Mouse (Mus musculus) yolk sac, embryonic 10.5 days (tissue): ENCODE data around the gene Gm973.
"Not testable (repeated sequence)": the region's sequence is repeated elsewhere in the genome, so short reads cannot be mapped to it uniquely, and the experiment has no call there.

Experiments used
- DNase-seq: peaks from one replicate; pipeline ENCODE4 v3.0.0-alpha.2; 2017; ENCODE audit warnings: low spot score

Gm973 gene

DNA sequence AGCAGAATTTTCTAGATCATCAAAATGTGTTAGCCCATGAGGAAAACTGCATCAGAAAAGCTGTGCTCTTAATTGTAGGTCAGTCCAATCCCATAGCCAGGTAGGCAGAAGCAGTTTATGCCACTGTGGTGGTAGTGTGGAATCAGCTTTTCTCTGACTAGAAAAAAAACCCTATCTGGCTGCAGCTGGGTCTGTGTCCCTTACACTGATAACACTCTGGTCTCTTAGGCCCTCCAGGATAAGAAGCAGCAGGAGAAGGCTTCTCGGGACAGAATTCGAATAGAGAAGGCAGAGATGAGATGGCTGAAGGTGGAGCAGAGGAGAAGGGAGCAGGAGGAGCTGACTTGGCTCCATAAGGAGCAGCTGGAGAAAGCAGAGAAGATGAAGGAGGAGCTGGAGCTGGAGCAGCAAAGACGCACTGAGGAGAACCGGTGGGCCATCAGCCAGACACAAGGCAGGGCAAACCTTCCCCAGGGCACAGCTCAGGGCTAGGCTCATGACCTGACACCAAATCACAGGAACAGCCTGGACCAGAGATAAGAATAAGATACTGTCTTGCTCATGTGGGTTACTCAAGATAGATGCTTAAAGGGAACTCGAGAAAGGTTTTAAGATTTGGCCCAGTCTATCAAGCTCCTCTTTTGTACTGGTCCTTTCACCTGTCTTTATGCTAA, 116.1 kb downstream of the Gm973 start:
- no peak for DNase-seq

DNA sequence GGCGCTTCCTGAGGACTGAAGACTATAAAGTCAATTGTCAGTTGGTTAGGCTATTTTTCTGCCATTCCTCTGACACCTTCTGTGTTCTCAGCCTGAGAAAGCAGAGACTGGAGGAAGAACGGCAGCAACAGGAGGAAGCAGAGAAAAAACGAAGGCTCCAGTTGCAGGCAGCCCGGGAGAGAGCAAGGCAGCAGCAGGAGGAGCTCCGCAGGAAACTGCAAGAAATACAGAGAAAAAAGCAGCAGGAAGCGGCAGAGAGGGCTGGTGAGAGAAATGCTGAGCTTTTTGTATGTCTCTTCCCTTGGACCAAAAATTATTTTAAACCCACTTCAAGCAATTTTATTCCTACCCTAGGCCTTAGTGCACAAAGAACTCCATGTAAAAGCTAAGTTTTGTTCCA, 117.0 kb downstream of the Gm973 start:
- DNase-seq = no peak

DNA sequence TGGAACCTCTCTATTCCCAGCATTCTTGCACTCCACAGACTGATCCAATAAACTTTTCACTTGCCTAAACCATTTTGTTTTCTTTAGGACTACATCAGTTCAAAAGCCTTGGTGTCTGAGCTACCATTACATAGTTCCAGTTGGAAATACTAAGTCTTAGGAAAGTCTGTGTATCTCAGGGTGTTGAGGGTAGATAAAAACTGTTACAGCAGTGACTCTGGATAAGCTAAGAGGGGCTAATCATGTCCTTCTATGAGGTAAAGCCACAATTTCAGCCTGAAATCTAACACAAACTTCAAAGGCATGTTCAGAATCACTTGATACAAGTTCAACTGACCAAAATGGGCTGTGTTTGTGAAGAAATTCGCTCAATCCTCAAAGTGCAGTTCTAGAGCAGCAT, 120.3 kb downstream of the Gm973 start:
- no peak for DNase-seq

DNA sequence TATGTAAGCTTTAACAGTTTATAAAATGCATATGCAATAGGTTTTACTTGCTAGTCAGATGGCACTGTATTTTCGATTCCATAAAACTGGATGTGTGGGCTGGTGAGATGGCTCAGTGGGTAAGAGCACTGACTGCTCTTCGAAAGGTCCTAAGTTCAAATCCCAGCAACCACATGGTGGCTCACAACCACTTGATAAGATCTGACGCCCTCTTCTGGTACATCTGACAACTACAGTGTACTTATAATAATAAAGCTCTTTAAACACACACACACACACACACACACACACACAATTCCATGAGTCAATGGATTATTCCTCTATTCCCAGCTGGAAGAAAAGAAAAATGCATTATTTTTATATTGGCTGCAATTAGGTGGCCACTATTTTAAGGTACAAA, 122.3 kb downstream of the Gm973 start:
- no peak for DNase-seq

DNA sequence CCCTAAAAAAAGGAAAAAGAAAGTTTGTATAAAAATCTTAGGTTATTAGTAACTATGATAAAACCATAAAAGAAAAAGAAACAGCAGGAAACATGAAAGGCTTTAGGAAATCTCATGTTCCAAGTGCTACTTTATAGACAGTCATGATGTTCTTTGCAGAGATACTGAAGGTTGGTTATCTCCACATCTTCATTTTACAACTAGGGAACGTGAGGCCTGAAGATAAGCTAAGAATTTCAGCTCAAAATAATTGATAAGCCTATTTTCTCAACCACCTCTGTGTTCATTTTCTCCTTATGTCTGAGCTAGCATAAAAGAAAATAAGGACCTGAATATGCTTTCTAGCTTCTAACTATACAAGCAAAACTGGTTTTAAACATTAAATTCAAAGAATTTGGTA, 126.4 kb downstream of the Gm973 start:
- DNase-seq = no peak

DNA sequence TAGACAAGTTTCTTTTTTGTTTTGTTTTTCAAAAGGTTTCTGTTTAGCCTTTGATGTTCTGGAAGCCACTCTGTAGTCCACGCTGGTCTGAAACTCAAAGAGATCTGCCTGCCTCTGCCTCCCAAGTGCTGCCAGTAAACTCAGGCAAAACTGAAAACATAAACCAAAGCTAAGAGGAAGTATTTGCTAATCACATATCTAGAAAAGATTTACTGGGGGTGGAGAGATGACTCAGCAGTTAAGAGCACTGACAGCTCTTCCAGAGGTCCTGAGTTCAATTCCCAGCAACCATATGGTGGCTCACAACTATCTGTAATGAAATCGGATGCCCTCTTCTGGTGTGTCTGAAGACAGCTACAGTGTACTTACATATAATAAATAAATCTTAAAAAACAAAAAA, 130.4 kb downstream of the Gm973 start:
- DNase-seq = not testable (repeated sequence)

DNA sequence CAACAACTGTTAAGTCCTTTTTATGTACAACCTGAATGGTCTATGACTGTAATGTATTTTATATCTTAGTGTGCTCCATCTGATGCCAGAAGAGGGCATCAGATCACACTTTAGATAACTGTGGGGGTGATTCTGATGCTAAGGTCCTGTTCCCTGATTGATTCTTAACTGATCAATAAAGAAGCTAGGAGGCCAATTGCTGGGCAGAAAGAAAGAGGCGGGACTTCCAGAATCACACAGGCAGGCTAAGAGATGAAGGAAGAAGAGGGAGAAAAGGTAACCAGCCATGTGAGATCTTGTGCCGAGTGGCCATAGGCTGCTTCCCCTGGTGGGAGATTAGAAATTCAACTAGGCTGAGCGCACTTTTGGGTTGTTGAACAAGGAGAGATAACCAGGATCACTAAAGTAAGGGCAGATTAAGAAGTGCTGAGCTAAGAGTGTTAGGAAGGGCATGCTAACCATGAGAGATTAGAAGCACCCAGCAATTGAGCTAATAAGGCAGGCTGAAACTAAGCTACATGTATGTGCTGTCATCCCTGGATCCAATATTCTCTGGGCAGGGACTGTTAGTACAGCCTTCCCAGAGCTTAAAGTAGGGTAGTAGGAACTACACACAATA, 135.2 kb downstream of the Gm973 start:
- no peak for DNase-seq

DNA sequence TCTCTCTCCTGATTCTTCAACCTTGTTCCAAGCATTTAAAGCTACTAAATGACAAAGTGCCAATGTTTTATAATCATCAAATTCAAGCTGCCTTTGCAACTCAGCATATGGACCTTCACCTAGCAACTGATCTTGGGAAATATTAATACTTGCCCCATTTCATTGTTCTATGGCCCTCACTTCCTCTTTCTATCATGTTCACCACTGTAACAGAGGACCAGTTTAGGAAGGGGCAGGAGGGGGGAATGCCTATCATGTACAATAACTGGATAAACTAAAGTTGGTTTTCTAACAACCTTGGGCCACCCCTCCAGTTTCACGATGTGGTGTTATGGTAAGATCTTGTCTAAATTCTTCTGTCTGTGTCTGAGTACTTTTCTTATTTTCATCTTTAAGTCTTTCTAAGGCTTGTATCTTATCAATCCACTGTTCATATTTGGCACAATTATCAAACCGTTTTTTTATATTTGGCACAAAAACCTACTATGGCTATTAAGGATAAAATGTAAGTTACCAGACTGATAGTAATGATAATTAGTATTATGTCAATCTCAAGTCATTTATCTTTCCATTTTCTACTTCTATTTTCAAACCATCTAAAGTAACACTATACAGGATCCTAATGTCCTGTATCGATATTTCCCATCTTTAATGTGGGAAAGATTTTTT, 137.3 kb downstream of the Gm973 start:
- no peak for DNase-seq

DNA sequence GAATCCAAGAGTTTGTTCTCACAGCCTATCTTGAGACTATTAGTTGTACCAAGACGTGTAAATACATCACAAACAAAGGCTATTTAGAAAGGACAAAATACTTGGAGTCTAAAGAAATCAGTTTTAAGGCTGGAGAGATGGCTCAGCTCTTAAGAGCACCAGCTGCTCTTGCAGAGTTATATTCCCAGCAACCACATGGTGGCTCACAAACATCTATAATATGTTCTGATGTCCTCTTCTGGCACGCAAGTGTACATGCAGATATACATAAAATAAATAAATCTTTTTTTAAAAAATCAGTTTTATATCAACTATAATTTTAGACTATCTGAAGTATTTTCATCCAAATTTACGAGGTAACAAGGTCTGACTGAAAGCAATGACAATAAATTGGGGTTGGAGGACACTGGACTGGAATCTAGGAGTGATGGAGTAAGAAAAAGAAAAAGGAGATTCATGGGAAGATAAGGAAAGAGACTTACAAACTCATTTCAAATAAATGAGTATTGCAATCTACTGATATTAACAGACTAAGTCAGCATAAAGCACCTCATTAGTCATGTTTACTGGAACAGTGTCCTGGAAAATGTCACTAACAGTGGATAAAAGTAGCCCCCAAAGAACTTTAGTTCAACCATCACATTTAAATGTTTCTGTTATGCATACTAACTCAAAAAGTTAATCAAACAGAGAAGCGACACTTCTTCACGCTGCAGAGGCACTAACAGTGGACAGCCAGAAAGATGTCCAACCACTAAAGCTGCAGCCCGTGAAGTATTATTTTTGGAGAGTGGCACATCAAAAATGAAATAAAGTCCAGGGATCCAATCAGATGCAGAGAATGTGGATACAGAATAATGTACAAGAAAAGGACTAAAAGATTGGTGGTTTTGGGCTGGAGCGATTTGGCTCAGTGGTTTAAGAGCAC, 140.4 kb downstream of the Gm973 start:
- no peak for DNase-seq

DNA sequence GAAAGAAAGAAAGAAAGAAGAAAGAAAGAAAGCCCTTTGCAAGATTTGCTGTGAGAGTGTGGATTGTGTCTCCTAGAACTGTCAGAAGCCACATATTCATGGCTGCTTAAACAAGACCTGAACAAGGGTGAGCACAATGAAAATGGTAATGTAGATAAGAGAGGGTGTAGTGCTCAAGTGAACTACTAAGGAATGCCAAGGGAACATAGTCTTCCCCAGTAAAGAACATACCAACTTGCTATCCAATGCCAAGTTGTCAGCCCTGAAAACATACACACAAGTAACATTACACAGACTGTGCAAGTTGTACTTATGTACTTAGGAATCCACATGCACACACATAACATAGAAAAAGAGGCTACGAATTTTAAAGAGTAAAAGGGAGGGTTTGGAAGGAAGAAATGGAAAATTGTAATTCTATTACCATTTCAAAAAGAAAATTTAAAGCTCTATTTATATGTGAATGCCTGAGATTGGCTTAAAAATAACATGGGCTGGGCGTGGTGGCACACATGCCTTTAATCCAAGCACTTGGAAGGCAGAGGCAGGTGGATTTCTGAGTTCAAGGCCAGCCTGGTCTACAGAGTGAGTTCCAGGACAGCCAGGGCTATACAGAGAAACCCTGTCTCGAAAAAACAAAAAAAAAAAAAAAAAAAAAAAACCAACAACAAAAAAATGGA, 147.5 kb downstream of the Gm973 start:
- DNase-seq = no peak

DNA sequence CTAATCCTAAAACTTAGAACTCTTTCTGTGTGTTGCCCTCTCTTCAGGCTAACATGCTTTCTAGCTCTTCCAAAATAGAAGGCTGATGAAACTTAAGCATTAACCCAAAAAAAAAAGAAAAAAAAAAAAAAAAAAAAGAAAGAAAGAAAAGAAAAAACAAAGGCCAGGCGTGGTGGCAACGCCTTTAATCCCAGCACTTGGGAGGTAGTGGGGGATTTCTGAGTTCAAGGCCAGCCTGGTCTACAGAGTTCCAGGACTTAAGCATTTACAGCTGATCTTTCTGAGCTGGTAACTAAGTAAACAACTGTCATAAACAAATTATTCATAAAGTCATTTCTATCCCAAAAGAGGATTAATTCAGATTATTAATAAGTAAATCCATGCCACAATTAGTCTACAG, 152.8 kb downstream of the Gm973 start:
- no peak for DNase-seq

DNA sequence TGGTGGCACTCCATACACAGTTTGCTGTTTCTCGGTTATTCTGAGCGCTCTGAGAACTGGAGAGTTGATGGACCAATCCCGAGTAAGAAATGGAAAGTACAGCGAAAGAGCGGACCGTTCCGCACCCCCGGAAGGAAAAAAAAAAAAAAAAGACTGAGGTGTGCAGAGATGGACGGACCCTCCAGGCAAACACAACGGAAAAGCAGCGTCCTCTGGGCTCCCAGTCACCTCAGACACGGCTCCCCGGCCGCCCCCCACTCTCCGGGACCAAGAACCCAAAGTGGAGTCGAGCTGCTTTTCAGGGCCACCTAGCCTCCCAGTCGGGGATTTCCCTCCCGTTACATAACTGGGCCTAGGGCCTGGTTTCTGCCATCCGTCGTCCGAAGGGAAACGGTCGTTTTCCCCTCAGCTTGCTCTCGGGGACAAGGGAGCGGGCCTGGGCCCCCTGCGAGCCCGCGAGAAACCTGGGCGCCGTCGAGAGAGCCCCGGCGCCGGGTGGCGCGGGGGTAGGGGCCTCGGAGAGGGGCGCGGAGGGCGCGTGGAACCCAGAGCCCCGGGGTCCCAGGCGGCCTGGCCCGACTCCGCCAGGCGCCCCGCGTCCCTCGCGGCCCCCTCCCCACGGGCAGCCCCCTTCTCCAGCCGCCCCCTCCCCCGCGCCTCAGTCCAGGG, 154.0 kb downstream of the Gm973 start:
- DNase-seq = peak; percentile 53

DNA sequence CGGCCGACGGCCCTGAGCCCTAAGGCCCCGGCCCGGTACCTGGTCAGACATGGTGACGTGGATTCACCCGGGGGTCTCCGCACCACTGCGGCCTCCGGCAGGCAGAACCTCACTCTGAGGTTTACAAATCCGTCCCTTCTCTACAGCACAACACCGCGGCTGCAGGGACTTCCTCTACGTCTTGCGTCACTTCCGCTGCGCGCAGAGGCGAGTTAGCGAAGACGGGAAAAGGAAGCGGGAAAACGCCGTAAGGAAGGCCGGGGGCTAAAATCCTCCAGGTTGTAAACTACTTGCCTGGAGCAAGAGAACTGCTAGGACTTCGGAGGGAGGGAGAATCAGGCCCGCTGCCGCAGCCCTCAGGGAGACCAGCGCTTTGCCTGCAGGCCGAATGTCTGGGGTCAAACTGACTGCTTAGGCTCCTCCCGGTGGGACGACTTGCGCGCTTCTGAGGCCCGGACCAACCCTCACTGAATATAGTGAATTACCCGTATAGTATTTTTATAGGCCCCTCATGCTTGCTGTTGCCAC, 154.6 kb downstream of the Gm973 start, which contains the start of gene Sumo1:
TSS of gene Sumo1 (minus strand) at position 194 of the 528 bp plus-strand sequence.
- DNase-seq = peak; percentile 91

DNA sequence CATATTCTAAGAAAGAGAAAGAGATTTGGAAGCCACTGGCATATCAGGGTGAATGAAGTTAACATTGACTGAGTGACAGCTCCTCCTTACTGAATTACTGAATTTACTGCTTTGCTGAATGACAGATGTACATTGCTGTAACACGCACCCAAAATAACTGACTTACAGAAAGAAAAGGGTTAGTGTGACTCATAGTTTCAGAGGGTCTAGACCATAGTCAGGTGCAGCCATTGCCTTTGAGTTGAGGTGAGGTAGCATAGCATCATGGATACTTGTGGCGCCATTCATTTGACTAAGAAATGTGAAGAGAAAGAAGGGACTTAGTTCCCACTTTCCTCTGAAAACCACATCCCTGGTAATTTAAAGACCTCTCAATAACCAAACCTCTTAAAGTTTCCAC, 157.6 kb downstream of the Gm973 start:
- no peak for DNase-seq

DNA sequence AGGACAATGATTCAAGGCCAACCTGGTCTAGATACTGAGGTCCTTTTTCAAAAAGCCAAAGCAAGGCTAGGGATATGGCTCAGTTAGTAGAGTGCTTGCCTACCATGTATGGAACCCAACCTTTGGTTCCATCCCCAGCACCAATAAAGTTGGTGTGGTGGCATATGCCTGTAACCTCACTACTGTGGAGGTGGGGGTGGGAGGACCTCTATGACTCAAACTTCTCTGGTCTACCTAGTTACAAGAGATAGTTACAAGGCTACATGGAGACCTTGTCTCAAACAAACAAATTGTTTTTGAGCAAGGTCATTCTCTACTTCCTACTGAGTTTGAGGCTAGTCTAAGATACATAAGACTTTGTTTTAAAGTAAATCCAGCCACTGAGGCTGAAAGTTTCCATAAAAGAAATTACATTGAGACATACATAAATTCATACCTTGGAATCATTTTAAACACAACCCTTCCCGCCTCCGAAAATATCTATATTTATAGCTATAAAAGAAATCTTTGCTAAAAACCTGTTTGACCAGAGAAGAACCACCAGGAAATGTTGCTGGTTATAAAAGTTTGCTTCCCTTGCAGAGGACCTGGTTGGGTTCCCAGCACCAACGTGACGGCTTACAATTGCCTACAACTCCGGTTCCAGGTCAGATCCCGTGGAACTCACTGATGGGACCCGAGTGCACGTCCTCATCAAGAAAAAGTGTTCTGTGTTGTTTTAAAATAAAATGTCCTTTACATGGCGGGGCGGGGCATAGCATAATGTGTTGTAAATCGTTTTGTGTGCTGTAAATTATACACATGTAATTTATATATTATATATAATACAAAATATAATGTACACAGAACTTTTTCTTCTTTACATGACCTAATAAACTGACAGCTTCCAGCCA, 168.1 kb downstream of the Gm973 start:
- DNase-seq = no peak

DNA sequence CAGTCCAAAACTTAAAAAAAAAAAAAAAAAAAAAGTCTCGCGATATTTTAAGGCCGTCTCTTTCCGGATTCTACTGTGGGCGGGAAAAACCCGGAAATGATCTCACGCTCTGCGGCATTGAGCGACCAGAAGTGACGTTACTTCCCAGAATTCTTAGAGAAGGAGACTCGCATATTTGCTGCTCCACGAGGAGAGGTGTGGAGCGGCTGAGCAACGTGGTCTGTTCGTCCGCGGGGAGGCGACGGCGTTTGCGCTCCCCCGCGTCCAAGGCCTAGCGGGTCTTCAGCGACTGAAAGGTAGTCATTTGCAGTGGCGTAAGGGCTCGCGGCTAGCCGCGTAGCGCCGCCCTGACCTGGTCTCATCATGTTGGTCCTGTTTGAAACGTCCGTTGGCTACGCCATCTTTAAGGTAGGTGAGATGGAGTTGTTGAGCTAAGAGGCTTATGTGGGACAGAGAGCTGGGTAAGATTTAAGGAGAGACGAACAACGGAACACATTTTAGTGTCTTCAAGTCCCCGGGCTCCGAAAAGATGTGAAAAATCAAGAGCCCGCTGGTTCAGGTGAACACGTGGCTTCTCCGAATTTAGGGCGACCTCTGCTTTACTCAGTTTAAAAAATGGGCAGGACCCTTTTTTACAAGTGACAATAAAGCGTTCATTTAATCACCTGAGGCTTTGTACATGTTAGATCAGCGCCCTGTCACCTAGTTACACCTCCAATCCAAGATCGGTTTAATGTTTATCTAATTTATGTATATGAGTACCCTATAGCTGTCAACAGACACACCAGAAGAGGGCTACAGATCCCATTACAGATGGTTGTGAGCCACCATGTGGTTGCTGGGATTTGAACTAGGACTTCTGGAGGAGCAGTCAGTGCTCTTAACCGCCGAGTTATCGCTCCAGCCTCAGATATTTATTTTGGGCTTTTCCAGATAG, 169.0 kb downstream of the Gm973 start, which contains the start of gene Nop58:
TSS of gene Nop58 (plus strand) at position 153 of the 937 bp plus-strand sequence.
- DNase-seq = peak; percentile 93
